Mouse (Mus musculus) induced T-regulatory cell, adult 2 months (primary cell): ENCODE measurements around the gene Pcyt2.

Experiments
- DNase-seq: peaks from one replicate; pipeline ENCODE4 v3.0.0-alpha.2; 2012; ENCODE audit warnings: low read depth

Gene Pcyt2

GRCm38 (mm10) chr11:120617519-120618112 lies at the start of gene Pcyt2:
Gene Pcyt2, minus strand, starts transcription at chr11:120617936.
- DNase-seq: peak; percentile 96

GRCm38 (mm10) chr11:120666617-120667016 lies 48.9 kb upstream of the Pcyt2 start:
- DNase-seq: no peak

GRCm38 (mm10) chr11:120665406-120665805 lies 47.7 kb upstream of the Pcyt2 start:
- no peak for DNase-seq

- no peak for DNase-seq
These were observed 46.0 kb upstream of the Pcyt2 start for GRCm38 (mm10) chr11:120663714-120664113.

GRCm38 (mm10) chr11:120662759-120663158 lies 45.0 kb upstream of the Pcyt2 start:
- DNase-seq: no peak

GRCm38 (mm10) chr11:120661076-120661460 lies 43.3 kb upstream of the Pcyt2 start, which contains the start of gene Notum:
Gene Notum, minus strand, starts transcription at chr11:120661175.
- DNase-seq: no peak

GRCm38 (mm10) chr11:120660301-120661075 lies 42.8 kb upstream of the Pcyt2 start:
- DNase-seq: peak; percentile 39

GRCm38 (mm10) chr11:120659509-120660300 lies 42.0 kb upstream of the Pcyt2 start:
- no peak for DNase-seq

GRCm38 (mm10) chr11:120658876-120659410 lies 41.2 kb upstream of the Pcyt2 start:
- peak; percentile 81 for DNase-seq

GRCm38 (mm10) chr11:120657301-120657700 lies 39.6 kb upstream of the Pcyt2 start:
- DNase-seq: no peak

- DNase-seq: no peak
These were observed 37.0 kb upstream of the Pcyt2 start for GRCm38 (mm10) chr11:120654741-120655140.

GRCm38 (mm10) chr11:120651872-120652271 lies 34.1 kb upstream of the Pcyt2 start:
- DNase-seq: peak; percentile 41

GRCm38 (mm10) chr11:120648001-120648476 lies 30.3 kb upstream of the Pcyt2 start, which contains the start of gene Myadml2:
Gene Myadml2, minus strand, starts transcription at chr11:120648158.
- DNase-seq: no peak

- no peak for DNase-seq
These were observed 29.5 kb upstream of the Pcyt2 start for GRCm38 (mm10) chr11:120647047-120647830.

- peak; percentile 95 for DNase-seq
These were observed 25.9 kb upstream of the Pcyt2 start, which contains the start of gene Pycr1 for GRCm38 (mm10) chr11:120643601-120643987. Gene Pycr1, minus strand, starts transcription at chr11:120643769.

- no peak for DNase-seq
These were observed 25.3 kb upstream of the Pcyt2 start for GRCm38 (mm10) chr11:120642939-120643600.

- no peak for DNase-seq
These were observed 24.1 kb upstream of the Pcyt2 start for GRCm38 (mm10) chr11:120641869-120642268.

GRCm38 (mm10) chr11:120641255-120641654 lies 23.5 kb upstream of the Pcyt2 start:
- no peak for DNase-seq

GRCm38 (mm10) chr11:120634810-120635209 lies 17.1 kb upstream of the Pcyt2 start:
- no peak for DNase-seq

- DNase-seq: peak; percentile 95
These were observed 16.0 kb upstream of the Pcyt2 start, which contains the start of gene Mafg for GRCm38 (mm10) chr11:120633520-120634343. Gene Mafg, minus strand, starts transcription at chr11:120633600.
